Mouse (Mus musculus): ENCODE measurements at regions not wholly inside any gene's neighbourhood (a gene's known extent, or its start where the extent isn't known, plus 50 kb on each side); places are given as distances from the start of the nearest gene placed in this dataset.

DNA sequence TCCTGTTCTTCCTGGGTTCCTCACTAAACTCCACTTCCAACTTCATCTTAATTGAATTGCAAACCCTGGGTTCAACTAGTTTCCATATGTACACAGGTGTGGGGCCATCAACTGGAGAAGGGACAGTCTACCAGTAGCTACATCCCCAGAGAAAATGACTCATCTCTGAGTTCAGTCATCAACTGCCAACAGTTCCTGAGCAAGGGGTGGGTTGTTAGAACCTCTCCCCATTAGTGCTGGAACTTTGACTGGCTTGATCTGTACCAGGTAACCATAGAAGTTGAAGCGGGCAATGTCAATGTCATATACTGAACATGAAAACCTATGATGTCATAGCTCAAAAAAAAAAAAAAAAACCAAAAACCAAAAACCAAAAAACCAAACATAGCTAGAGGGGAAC, 69.8 kb downstream of the Gm21750 start:
- no peak for DNase-seq (ENCODE audit: low read depth, low spot score)

GRCm38 (mm10) chr14:73732161-73732560, 71.1 kb downstream of the Gm21750 start:
- no peak for DNase-seq (ENCODE audit: low read depth, low spot score)

GRCm38 (mm10) chr14:73750790-73751189, 89.8 kb downstream of the Gm21750 start:
- no peak for DNase-seq (ENCODE audit: low read depth, low spot score)

GRCm38 (mm10) chr14:73759986-73760385, 99.0 kb downstream of the Gm21750 start:
- DNase-seq (ENCODE audit: low read depth, low spot score) = no peak

GRCm38 (mm10) chr14:73772964-73773363, 111.9 kb downstream of the Gm21750 start:
- no peak for DNase-seq (ENCODE audit: low read depth, low spot score)

- DNase-seq (ENCODE audit: low read depth, low spot score) = no peak
Measured at GRCm38 (mm10) chr14:73773810-73774209, 112.8 kb downstream of the Gm21750 start.

DNA sequence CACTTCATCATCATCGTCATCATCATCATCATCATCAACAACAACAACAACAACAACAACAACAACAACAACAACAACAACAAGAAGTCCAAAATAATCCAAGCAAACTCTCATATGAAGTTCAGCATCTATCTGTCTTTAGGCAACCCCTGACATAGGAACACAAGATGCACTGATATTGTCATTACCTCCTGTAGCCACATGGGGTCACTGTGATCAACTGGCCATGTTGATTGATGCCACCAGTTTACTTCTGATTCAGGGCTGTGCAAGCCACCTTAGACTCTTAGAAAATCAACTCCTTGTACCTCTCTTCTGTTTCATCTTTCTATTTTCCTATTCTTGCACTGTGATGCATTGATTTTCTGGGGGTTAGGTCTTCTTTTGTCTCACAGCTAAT, 115.0 kb downstream of the Gm21750 start:
- peak; percentile 76 for DNase-seq (ENCODE audit: low read depth, low spot score)

DNA sequence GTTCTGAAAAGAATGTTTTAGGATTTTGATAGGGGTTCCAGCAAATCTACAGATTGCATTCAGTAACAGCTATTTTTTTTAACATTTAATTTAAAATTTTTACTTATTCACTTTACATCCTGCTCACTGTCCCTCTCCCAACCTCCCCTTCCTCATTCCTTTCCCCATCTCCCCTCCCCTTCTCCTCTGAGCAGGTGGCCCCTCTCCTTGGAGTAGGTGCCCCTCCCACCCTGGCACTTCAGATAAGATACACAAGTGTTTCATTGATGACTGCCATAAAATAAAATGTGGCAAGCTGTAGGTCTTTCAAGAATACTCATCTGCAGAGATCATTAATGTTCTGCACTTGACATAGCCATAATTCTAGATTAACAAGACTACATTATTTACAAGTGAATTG, 146.1 kb downstream of the Gm21750 start:
- DNase-seq (ENCODE audit: low read depth, low spot score) = no peak

DNA sequence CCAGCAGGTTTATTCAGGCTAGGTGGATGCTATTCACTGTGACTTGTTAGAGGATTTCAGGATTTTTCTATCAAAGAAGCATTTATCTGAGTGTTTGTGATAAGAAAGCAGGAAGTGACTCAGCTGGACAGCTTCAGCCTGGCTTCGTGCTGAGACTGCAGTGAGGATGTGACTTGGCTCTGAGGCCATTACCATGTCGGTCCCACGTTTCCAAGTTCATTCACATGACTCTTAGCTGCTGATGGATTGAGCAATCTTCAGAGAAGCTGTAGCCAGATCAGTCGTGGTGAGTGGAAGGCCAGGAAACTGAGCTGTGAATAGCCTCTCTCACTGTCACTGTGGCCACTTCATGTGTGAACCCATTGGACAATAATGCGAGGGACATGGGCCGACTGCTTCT, 177.9 kb downstream of the Gm21750 start:
- peak; percentile 72 for DNase-seq (ENCODE audit: low read depth, low spot score)

DNA sequence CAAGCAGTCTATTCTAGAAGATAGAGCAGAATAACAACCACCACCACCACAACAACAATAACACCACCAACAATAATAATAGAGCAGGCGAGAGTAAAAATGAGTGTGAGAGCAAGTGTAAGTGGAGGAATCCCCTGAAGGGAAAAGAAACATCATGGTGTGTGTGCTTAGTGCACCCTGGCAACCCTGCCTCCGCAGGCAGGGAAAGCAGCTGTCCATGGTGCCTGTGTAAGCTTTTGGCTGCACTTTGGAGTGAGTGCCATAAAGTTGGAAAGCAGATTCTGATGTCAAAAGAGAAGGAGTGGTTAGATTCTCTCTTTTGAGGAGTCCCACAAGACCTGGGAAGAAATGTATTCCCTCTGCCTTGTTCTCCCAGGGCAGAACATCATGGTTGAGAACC, 200.8 kb downstream of the Gm21750 start:
- DNase-seq (ENCODE audit: low read depth, low spot score) = peak; percentile 13

GRCm38 (mm10) chr14:73874337-73874736, 213.3 kb downstream of the Gm21750 start:
- DNase-seq (ENCODE audit: low read depth, low spot score) = no peak

DNA sequence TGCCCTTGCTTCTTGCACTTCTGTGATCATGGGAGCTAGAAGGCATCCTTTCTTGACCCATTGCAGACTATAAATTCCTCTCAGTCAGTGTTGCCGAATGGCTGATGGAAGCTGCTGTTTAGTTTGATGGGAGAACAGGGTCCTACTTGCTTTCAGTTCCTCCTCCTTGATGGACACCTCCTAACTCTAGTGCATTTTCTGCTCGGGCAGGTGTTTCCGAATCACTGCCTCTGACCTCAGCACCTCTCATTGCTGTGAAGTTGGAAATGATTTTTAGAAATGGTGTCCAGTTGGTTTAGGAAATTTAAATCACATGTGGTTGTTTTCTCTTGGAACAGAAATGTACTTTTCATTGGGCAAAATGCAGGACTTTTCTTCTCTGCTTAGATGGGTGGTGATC, 214.9 kb downstream of the Gm21750 start:
- DNase-seq (ENCODE audit: low read depth, low spot score) = no peak

GRCm38 (mm10) chr14:73878267-73878666, 217.2 kb downstream of the Gm21750 start:
- no peak for DNase-seq (ENCODE audit: low read depth, low spot score)

- no peak for DNase-seq (ENCODE audit: low read depth, low spot score)
Measured at GRCm38 (mm10) chr14:73878866-73879419, 217.9 kb downstream of the Gm21750 start.

DNA sequence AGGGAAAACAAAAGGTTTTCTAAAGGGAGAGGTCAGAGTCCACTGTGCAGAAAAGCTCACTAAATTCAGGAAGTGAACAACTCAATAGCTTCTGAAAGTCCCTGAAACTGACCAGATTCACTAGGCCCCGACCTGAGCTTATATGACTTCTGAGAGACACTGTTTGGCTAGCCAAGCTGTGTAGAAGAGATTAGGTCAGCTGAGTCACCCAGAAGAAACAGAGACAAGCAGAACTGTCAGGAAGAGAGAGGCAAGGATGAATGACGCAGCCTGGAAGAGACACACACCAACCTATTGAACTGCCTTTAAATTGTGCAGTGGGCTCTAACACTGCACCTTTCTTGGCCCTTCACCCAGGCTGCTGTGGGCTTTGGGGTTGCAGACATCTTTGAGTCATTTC, 230.4 kb downstream of the Gm21750 start:
- no peak for DNase-seq (ENCODE audit: low read depth, low spot score)

DNA sequence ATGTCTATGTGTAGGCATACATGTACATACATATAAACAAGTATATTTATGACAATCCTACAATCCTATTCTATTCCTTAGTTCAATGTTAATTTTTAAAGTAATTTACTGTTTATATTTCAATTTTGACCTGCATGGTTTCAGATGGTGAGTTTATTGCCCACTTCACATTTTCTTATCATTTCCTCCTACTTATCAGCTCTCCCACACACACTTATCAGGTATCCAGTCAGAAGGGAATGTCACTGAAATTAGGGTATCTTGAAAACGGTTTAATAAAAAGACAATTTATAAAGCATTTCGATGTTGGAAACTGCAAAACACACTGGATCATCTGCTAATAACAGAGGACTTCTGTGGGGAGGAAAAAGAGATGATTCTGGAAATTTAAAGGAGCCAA, 233.8 kb downstream of the Gm21750 start:
- no peak for DNase-seq (ENCODE audit: low read depth, low spot score)

GRCm38 (mm10) chr14:73895266-73895665, 234.2 kb downstream of the Gm21750 start:
- no peak for DNase-seq (ENCODE audit: low read depth, low spot score)

GRCm38 (mm10) chr14:73899078-73899477, 238.1 kb downstream of the Gm21750 start:
- no peak for DNase-seq (ENCODE audit: low read depth, low spot score)

- peak; percentile 33 for DNase-seq (ENCODE audit: low read depth, low spot score)
Measured at GRCm38 (mm10) chr14:73902085-73902713, 241.2 kb downstream of the Gm21750 start.

- peak; percentile 3 for DNase-seq (ENCODE audit: low read depth, low spot score)
Measured at GRCm38 (mm10) chr14:73913756-73914448, 252.9 kb downstream of the Gm21750 start.

DNA sequence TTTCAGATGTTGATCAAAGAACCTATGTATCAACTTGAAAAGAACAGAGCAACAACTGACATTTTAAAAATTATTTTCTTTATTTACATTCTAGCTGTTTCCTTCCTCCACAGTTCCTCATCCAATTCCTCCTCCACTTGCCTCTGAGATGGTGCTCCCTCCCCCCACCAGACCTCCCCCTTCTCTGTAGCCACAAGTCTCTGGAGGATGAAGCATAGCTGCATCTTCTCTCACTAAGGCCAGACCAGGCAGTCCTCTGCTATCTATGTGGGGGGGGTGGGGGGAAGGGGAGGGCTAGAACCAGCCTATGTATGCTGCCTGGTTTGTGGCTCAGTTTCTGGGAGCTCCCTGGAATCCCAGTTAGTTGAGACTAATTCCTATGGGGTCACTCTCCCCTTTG, 255.0 kb downstream of the Gm21750 start:
- no peak for DNase-seq (ENCODE audit: low read depth, low spot score)

DNA sequence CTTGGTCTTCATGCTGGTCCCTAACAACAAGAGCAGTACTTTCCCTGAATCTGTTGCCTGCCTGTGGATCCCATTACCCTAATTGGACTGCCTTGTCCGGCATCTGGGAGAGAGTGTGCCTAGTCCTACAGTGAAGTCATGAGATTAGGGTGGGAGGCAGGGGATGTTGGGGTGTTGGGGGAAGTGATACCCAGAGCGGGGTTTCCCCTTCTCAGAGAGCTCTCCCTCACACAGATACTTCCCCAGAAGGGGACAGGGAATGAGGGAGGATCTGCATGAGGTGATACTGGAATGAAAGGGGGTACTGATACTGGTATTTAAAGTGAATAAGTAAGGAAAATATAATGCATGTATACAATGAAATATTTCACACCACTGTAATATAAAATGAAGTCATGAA, 270.1 kb downstream of the Gm21750 start:
- DNase-seq (ENCODE audit: low read depth, low spot score) = no peak

GRCm38 (mm10) chr14:73947316-73947715, 286.3 kb downstream of the Gm21750 start:
- no peak for DNase-seq (ENCODE audit: low read depth, low spot score)
